22 mouse cellular contexts compared by ENCODE assay signal in genomic region chr17:36136299-36136848, GRCm38 (mm10). TPM values are rescaled to one million over a fixed set of nuclear protein-coding genes. Genes with fewer than 3 reads are reported as not detected.
"Had no signal": no experiment of that assay in that cellular context is flagged by ENCODE, and none has a peak within 500 bp of the region (broad histone marks: within the 10 kb centered on the region; RNA-seq: fewer than 3 reads in every experiment).

No protein-coding gene starts in this region.

RNA-seq across cellular contexts. Expression of gene Gm7030, which starts 7.1 kb away (rescaled TPM):
- polyA plus RNA-seq: heart, embryonic 10.5 days; heart, embryonic 11.5 days; heart, embryonic 12.5 days; heart, embryonic 13.5 days; heart, embryonic 14.5 days; heart, embryonic 15.5 days; heart, postnatal 0 days; hindbrain, embryonic 10.5 days; hindbrain, embryonic 11.5 days; hindbrain, embryonic 12.5 days; hindbrain, embryonic 13.5 days; hindbrain, embryonic 14.5 days; hindbrain, embryonic 15.5 days; hindbrain, embryonic 16.5 days; hindbrain, postnatal 0 days; intestine, embryonic 14.5 days; kidney, adult 2 months; kidney, embryonic 14.5 days; kidney, embryonic 15.5 days; kidney, embryonic 16.5 days; kidney, postnatal 0 days had no signal

RNA-seq across cellular contexts. Expression of gene Gm19684, which starts 14.9 kb away (rescaled TPM):
- polyA plus RNA-seq: heart, embryonic 10.5 days; heart, embryonic 11.5 days; heart, embryonic 12.5 days; heart, embryonic 13.5 days; heart, embryonic 14.5 days; heart, embryonic 15.5 days; heart, postnatal 0 days; hindbrain, embryonic 10.5 days; hindbrain, embryonic 11.5 days; hindbrain, embryonic 12.5 days; hindbrain, embryonic 13.5 days; hindbrain, embryonic 14.5 days; hindbrain, embryonic 15.5 days; hindbrain, embryonic 16.5 days; hindbrain, postnatal 0 days; intestine, embryonic 14.5 days; intestine, postnatal 0 days; kidney, embryonic 14.5 days; kidney, embryonic 15.5 days; kidney, embryonic 16.5 days; kidney, postnatal 0 days had no signal

RNA-seq across cellular contexts. Expression of gene Gm8909, which starts 32.0 kb away (rescaled TPM):
- polyA plus RNA-seq: heart, embryonic 11.5 days; heart, embryonic 12.5 days; heart, embryonic 14.5 days; heart, postnatal 0 days; hindbrain, embryonic 11.5 days; hindbrain, embryonic 12.5 days; hindbrain, embryonic 13.5 days; hindbrain, embryonic 14.5 days; hindbrain, embryonic 15.5 days; hindbrain, embryonic 16.5 days; intestine, embryonic 14.5 days; kidney, adult 2 months; kidney, embryonic 14.5 days; kidney, embryonic 15.5 days; kidney, postnatal 0 days had no signal

RNA-seq across cellular contexts. Expression of gene H2-T3, which starts 53.7 kb away (rescaled TPM):
- polyA plus RNA-seq: heart, embryonic 10.5 days; heart, embryonic 11.5 days; heart, embryonic 12.5 days; heart, embryonic 14.5 days; heart, embryonic 15.5 days; heart, postnatal 0 days; hindbrain, embryonic 10.5 days; hindbrain, embryonic 11.5 days; hindbrain, embryonic 12.5 days; hindbrain, embryonic 13.5 days; hindbrain, embryonic 14.5 days; hindbrain, embryonic 15.5 days; hindbrain, embryonic 16.5 days; hindbrain, postnatal 0 days; kidney, adult 2 months; kidney, embryonic 14.5 days; kidney, embryonic 15.5 days; kidney, embryonic 16.5 days; kidney, postnatal 0 days had no signal
